Mouse (Mus musculus): ENCODE results near the gene Synj1.

DNA sequence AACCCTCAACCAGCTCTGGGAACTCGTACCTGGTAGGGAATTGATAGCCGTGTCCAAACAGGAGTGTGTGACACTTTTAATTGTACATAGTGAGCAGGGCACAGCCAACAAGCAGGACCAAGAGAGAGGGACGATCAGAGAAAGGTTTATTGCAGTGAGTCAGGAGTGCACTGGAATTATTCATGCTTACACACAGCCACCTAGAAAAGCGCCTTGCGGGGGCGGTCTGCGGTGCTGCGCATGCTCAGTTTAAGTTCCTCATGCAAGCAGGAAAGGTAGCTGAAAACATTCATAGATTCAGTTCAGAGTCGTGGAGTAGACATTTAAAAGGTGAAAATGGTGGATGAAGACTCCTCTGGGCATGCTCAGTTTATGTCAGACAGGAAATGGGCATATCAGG lies 120.4 kb downstream of the Synj1 start:
- TF ChIP-seq POLR2A (IDR thresholded peaks at IDR 0.05; ENCODE audit: control insufficient read depth, extremely low read depth, insufficient read depth, low read length, poor library complexity) (no peak), CTCF (IDR thresholded peaks at IDR 0.05; ENCODE audit: borderline replicate concordance, control insufficient read depth, extremely low read depth, insufficient read depth, low read length, poor library complexity) (no peak)

Data from thymus, adult 2 months (tissue).